In the genomic region with DNA sequence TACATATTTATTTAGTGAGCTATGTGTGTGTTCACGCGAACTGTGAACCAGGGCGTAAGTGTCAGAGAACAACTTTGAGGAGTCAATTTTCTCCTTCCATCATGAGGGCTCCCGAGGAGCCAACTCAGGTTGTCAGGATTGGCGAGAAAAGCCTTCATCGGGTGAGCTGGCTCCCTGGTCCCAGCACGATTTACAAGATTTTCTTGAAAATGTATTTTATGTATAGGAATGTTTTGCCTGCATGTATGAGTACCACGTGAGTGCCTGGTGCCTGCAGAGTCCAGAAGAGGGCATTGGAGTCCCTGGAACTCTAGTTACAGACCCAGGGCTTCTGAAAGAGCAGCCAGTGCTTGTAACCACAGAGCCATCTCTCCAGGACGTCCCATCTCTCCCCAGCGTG, we compare ENCODE assay signal across 9 mouse cellular contexts. TPM values are rescaled to one million over a fixed set of nuclear protein-coding genes. Genes with fewer than 3 reads are reported as not detected.
DNase-seq lines count a peak whose midpoint lies in the region; ATAC-seq and TF ChIP-seq lines count a peak whose summit lies in the region.
"Had no signal": no experiment of that assay in that cellular context is flagged by ENCODE, and none has a peak within 500 bp of the region (broad histone marks: within the 10 kb centered on the region; RNA-seq: fewer than 3 reads in every experiment).

No protein-coding gene starts in this region.

- H3K9me3 ChIP-seq in heart, embryonic 11.5 days (replicated peaks; ENCODE audit: control insufficient read depth, low read length): no peaks in the 10 kb centered on the region
- no peaks in the 10 kb centered on the region for H3K9me3 ChIP-seq in midbrain, embryonic 11.5 days (ENCODE audit: control insufficient read depth, low read length)

- peak overlapping the region; percentile 61 for H3K4me2 ChIP-seq in heart, embryonic 11.5 days
- H3K4me2 ChIP-seq in midbrain, embryonic 11.5 days: peak overlapping the region; percentile 49

- no peak overlapping the region for H3K27ac ChIP-seq in heart, embryonic 11.5 days (ENCODE audit: low read depth, low read length)
- peak overlapping the region; percentile 63 for H3K27ac ChIP-seq in bone marrow macrophage, adult 2 months (ENCODE audit: insufficient read depth, low read depth, low read length)
- H3K27ac ChIP-seq in midbrain, embryonic 11.5 days (ENCODE audit: low read depth, low read length): no peak overlapping the region

- ATAC-seq in heart, embryonic 11.5 days (replicated peaks; ENCODE audit: insufficient number of reproducible peaks, low FRiP score, low TSS enrichment): peak; percentile 47; the same call in 1 of the 2 replicates
- ATAC-seq in midbrain, embryonic 11.5 days (ENCODE audit: low FRiP score): peak; percentile 39

- TF ChIP-seq POLR2A in bone marrow macrophage, adult 2 months (IDR thresholded peaks at IDR 0.05; ENCODE audit: borderline replicate concordance, low read depth, low read length): no peak

- no peaks in the 10 kb centered on the region for H3K36me3 ChIP-seq in heart, embryonic 11.5 days (ENCODE audit: control insufficient read depth, insufficient read depth, low read length)
- no peaks in the 10 kb centered on the region for H3K36me3 ChIP-seq in midbrain, embryonic 11.5 days (ENCODE audit: control insufficient read depth, insufficient read depth, low read length)

- peak overlapping the region; percentile 81 for H3K9ac ChIP-seq in heart, embryonic 11.5 days (ENCODE audit: low read depth, low read length)
- peak overlapping the region; percentile 46 for H3K9ac ChIP-seq in midbrain, embryonic 11.5 days (ENCODE audit: low read length)

- 9% methylated on average over 10 of the region's 10 CpGs for WGBS in heart, embryonic 11.5 days (ENCODE audit: insufficient replicate concordance)
- 6% methylated on average over 10 of the region's 10 CpGs for WGBS in midbrain, embryonic 11.5 days

- TF ChIP-seq CTCF in bone marrow macrophage, adult 2 months (IDR thresholded peaks at IDR 0.05; ENCODE audit: low read depth, low read length): no peak

- intact Hi-C loops in heart, postnatal 10 days (cut with DNase I): no loop called here

- peak overlapping the region; percentile 59 for H3K4me3 ChIP-seq in heart, embryonic 11.5 days (ENCODE audit: low read depth, low read length)
- H3K4me3 ChIP-seq in bone marrow macrophage, adult 2 months (ENCODE audit: insufficient read depth, low read length): peak overlapping the region; percentile 65
- H3K4me3 ChIP-seq in midbrain, embryonic 11.5 days (ENCODE audit: low read depth, low read length): peak overlapping the region; percentile 62

- no peaks in the 10 kb centered on the region for H3K27me3 ChIP-seq in heart, embryonic 11.5 days (ENCODE audit: control insufficient read depth, insufficient read depth, low read length)
- H3K27me3 ChIP-seq in midbrain, embryonic 11.5 days (ENCODE audit: control insufficient read depth, insufficient read depth, low read length): no peaks in the 10 kb centered on the region

- no peak for DNase-seq in heart, postnatal 10 days
- DNase-seq in forelimb bud, embryonic 11.5 days (ENCODE audit: low read depth, low spot score): peak; percentile 14
- DNase-seq in kidney, postnatal 4 days: peak; percentile 28 to 57
- peak; percentile 88 for DNase-seq in midbrain, embryonic 11.5 days (ENCODE audit: low spot score, missing footprints)
- DNase-seq in left cerebral cortex, adult 8-10 months (ENCODE audit: low spot score in 2 of 2): no peak
- DNase-seq in right cerebral cortex, postnatal 4 days: no peak

- peaks cover 6% of the 10 kb centered on the region; the same call in 1 of the 2 replicates for H3K4me1 ChIP-seq in heart, embryonic 11.5 days (ENCODE audit: control insufficient read depth, insufficient read depth, low read length)
- H3K4me1 ChIP-seq in bone marrow macrophage, adult 2 months (ENCODE audit: control insufficient read depth, insufficient read depth, low read length): peaks cover 22% of the 10 kb centered on the region
- no peaks in the 10 kb centered on the region; the same call in 1 of the 2 replicates for H3K4me1 ChIP-seq in midbrain, embryonic 11.5 days (ENCODE audit: control insufficient read depth, insufficient read depth, low read length)

RNA-seq across cellular contexts. Expression of a gene that starts 0.5 kb away (rescaled TPM):
- 8.6 and 9.5 TPM in 2 replicates for polyA plus RNA-seq in heart, embryonic 11.5 days (2014; fragmentation: Nextera tagmentation; extraction: Ambion mirVana)
- total RNA-seq in heart, postnatal 10 days (2021): 1 to 10 TPM; 5.8 to 7.3 TPM
- 12.6 and 18.6 TPM in 2 replicates for polyA plus RNA-seq in bone marrow macrophage, adult 2 months (2012; ENCODE audit: insufficient read depth, insufficient read length, missing spikeins)
- 6.4 and 7.6 TPM in 2 replicates for polyA plus RNA-seq in midbrain, embryonic 11.5 days (2014; fragmentation: Nextera tagmentation; extraction: Ambion mirVana)
- total RNA-seq in left cerebral cortex, adult 8-10 months (2022): 10 to 100 TPM in 3 of 4 experiments, 1 to 10 TPM in 1; 10.0 to 11.7 (median 10.9) TPM

RNA-seq across cellular contexts. Expression of a gene that starts 23.2 kb away (rescaled TPM):
- polyA plus RNA-seq in heart, embryonic 11.5 days (2014; fragmentation: Nextera tagmentation; extraction: Ambion mirVana): not detected in 2 replicates
- not detected for total RNA-seq in heart, postnatal 10 days (2021)
- not detected in 2 replicates for polyA plus RNA-seq in bone marrow macrophage, adult 2 months (2012; ENCODE audit: insufficient read depth, insufficient read length, missing spikeins)
- polyA plus RNA-seq in midbrain, embryonic 11.5 days (2014; fragmentation: Nextera tagmentation; extraction: Ambion mirVana): 0.05 TPM in 1 of 2 replicates, not detected in the other
- under 1 TPM in 3 of 4 experiments, not detected in 1; 0.15 to 0.53 (median 0.28) TPM for total RNA-seq in left cerebral cortex, adult 8-10 months (2022)
- total RNA-seq: neutrophil, adult 5-6 weeks had no signal

RNA-seq across cellular contexts. Expression of a gene that starts 48.1 kb away (rescaled TPM):
- not detected in 2 replicates for polyA plus RNA-seq in heart, embryonic 11.5 days (2014; fragmentation: Nextera tagmentation; extraction: Ambion mirVana)
- total RNA-seq in heart, postnatal 10 days (2021): not detected
- polyA plus RNA-seq in bone marrow macrophage, adult 2 months (2012; ENCODE audit: insufficient read depth, insufficient read length, missing spikeins): not detected in 2 replicates
- 0.66 and 0.99 TPM in 2 replicates for polyA plus RNA-seq in midbrain, embryonic 11.5 days (2014; fragmentation: Nextera tagmentation; extraction: Ambion mirVana)
- under 1 TPM; 0.17 to 0.39 (median 0.29) TPM for total RNA-seq in left cerebral cortex, adult 8-10 months (2022)
- total RNA-seq: neutrophil, adult 5-6 weeks had no signal

Comparison
In these comparisons a context has a peak if more than half of its experiments do, and no peak if none do; other contexts are left out.
1. DNase-seq: peak in forelimb bud, embryonic 11.5 days (single experiment), kidney, postnatal 4 days (2 of 2) and midbrain, embryonic 11.5 days (single experiment); none in heart, postnatal 10 days (0 of 2), left cerebral cortex, adult 8-10 months (0 of 2) and right cerebral cortex, postnatal 4 days (single experiment).
2. Peak in every context shown above with its lines, with median percentiles within 50 percentile points of each other: H3K4me3 ChIP-seq.